Mouse (Mus musculus) common myeloid progenitor, adult 5-6 weeks (primary cell): ENCODE data around the gene Mitf. TPM values are rescaled to one million over a fixed set of nuclear protein-coding genes. Genes with fewer than 3 reads are reported as not detected.

Experiments
- ATAC-seq: replicated peaks from 2 replicates; pipeline ENCODE4 v1.8.0; 2016; ENCODE audit warnings: low read depth, mild to moderate bottlenecking, moderate TSS enrichment, inconsistent platforms; ENCODE audit not compliant: poor library complexity, severe bottlenecking
- total RNA-seq: library from RNA; stranded (forward); fragments of 200-1000, 187-1606 nt; gene quantifications from 2 replicates; pipeline ENCODE4 v1.2.3, GENCODE M21; 2017

The Mitf gene
- total RNA-seq, 1 experiment from 2014 or later = 4.5 TPM

GRCm38 (mm10) chr6:97871296-97872030 lies 64.6 kb downstream of the Mitf start:
- no peak for ATAC-seq

DNA sequence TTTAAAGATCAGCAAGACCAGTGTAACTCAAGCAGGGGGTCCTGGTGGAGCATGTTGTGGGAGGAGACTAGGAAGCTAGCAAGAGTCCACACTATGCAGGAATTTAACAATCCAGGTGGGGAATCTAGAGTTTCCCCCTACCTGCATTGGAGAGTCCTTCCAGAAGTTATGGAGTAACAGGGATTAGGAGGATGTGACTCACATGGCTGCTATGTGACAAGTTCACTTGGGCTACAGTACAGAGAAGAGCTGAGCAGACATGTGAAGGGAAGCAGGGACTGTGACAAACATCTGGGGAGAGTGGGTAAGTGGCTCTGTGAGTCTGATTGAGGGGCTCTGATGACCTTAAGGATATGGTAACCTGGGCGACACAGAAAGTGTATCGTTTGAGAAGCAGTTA lies 66.2 kb downstream of the Mitf start:
- no peak for ATAC-seq

GRCm38 (mm10) chr6:97876990-97877389 lies 70.1 kb downstream of the Mitf start:
- ATAC-seq = peak; percentile 83

DNA sequence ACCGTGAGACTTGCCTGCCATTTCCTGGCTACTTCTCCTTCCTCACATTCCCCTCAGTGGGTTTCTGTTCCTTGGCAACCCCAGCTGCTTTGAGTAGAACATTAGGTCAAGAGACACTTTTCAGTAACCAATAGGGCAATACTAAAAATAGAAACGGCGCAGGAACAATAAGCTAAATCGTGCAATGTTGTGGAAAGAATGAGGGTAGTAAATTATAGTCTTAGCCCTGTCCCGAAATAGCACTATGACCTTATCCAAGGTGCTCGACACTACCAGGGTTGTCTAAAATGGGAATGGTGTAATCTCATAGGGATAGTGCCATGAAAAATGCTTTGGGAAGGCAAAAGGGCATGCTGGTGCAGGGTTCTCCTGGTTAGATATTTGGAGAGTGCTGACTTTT lies 70.6 kb downstream of the Mitf start:
- no peak for ATAC-seq

DNA sequence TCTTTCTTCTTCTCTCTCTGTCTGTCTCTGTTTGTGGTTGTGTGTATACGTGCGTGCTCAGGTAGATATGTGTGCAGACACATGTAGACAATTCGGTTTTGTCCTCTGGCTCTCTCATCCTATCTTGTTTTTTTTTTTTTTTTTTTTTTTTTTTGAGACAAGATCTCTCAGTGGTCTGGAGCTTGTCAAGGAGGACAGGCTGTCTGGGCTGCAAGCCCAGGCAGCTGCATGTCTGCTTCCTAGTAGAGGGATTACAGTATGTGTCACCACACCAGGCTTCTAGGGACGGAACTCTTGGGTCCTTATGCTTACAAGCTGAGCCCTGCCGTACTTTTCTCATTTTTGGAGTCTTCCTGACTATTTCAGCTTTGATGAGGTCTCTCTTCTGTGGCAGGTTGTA lies 73.5 kb downstream of the Mitf start:
- no peak for ATAC-seq

DNA sequence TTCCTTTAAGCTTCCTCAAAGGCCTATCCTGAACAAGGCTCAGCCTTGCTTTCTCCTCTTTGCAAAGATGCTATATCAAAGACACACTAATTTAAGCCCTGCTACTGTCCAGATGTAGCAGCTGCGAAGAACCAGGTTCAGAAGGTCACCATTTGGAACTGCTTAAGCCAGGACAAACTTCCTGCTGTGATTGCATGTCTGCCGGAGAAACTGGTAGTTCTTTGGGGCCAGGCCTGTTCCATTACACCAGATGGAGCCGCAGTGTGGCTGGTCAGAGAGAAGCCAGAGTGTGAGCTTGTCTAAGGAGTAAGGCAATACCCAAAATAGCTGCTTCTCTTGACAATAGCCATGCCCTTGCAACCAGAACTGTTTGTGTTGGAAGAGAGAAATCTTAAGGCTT lies 75.1 kb downstream of the Mitf start:
- no peak for ATAC-seq

GRCm38 (mm10) chr6:97882931-97883330 lies 76.1 kb downstream of the Mitf start:
- no peak for ATAC-seq

- ATAC-seq = no peak
Measured at GRCm38 (mm10) chr6:97883496-97883895, 76.6 kb downstream of the Mitf start.

GRCm38 (mm10) chr6:97884971-97885370 lies 78.1 kb downstream of the Mitf start:
- no peak for ATAC-seq

GRCm38 (mm10) chr6:97885606-97886005 lies 78.8 kb downstream of the Mitf start:
- no peak for ATAC-seq

DNA sequence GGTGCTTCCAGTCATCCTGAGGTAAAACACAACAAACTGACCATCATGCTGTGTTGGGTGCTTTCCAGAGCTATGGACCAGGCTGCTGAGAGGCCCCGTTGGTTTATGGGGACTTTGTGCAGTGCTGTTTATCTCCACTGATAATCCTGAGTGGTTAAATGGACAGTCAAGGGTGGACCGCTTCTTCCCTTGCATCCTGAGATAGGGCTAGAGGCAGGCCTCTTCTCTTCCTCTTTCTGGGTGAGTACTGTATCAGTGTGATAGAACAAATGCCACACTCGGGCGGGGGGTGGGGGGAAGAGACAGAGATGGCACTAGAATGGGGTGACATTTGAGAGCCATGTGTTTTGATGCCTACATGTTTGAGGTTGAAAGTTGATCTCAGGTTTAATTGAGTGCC lies 81.0 kb downstream of the Mitf start:
- ATAC-seq = peak; percentile 96

GRCm38 (mm10) chr6:97888596-97888995 lies 81.7 kb downstream of the Mitf start:
- ATAC-seq = no peak

GRCm38 (mm10) chr6:97893546-97893945 lies 86.7 kb downstream of the Mitf start:
- ATAC-seq = no peak

- no peak for ATAC-seq
Measured at GRCm38 (mm10) chr6:97897191-97897590, 90.3 kb downstream of the Mitf start.

- ATAC-seq = no peak
Measured at GRCm38 (mm10) chr6:97898085-97898484, 91.2 kb downstream of the Mitf start.

- ATAC-seq = no peak
Measured at GRCm38 (mm10) chr6:97901561-97901960, 94.7 kb downstream of the Mitf start.

DNA sequence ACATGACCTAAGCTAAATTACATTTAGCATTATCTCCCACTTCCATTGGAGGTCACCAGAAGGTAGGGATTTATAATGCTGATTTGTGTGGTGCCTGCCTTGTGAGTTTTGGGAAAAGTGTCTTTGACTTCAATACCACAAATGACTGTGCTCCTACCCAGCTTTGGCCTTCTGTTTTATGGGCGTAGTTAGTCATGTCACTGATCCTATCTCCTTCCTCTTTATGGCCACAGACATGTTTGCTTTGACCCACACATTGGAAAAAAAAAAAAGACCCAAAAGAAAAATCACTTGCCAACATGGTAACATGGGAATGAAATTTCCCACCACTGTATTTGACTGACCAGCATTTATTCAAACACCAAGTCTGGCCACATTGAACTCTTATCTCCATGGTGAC lies 95.4 kb downstream of the Mitf start:
- no peak for ATAC-seq

- no peak for ATAC-seq
Measured at GRCm38 (mm10) chr6:97914768-97915167, 107.9 kb downstream of the Mitf start.

GRCm38 (mm10) chr6:97916386-97916903 lies 109.6 kb downstream of the Mitf start:
- ATAC-seq = no peak

DNA sequence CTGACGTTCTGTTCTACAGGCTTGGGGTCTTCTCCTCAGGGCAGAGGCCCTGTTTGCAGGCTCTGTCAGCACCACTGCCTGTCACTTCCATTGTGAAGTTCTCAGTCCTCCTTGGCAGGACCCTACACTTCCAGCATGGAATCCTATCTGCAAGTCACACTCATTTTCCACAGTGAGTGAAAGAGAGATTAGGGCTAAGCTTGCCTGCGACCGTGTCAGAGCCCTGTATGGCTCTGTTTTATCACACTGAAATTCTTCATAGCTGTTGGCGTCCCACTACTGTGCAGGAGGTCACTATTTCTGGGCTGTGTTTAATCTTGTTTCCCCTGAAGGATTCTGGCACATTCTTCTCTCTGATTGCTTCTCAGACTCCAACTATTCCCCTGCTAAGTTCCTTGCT lies 111.2 kb downstream of the Mitf start:
- ATAC-seq = no peak

GRCm38 (mm10) chr6:97918481-97918880 lies 111.6 kb downstream of the Mitf start:
- no peak for ATAC-seq

DNA sequence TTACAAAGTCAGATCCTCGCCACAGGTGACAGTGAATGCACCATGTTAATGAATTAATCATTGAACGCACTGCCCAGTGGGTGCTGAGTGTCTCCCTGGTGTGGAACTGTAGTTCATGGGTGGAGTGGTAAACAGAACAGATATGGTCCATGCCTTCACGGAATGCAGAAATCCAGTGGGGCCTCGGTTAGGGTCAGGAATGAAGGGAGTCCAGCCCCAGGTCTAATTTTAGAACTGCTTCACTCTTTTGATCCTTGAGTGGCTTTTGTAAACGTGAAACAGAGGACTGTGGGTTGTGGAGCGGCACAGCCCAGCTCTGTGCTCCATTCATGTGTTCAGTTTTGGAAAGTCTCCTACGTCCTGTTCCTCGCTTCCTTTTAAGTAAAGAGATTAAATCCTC lies 112.4 kb downstream of the Mitf start:
- ATAC-seq = no peak
